Mouse (Mus musculus): ENCODE measurements at regions not wholly inside any gene's neighbourhood (a gene's known extent, or its start where the extent isn't known, plus 50 kb on each side); places are given as distances from the start of the nearest gene placed in this dataset.

GRCm38 (mm10) chr9:89858005-89858404 lies 51.7 kb upstream of the Rasgrf1 start:
- no peak for DNase-seq (ENCODE audit: low spot score in 2 of 2)

GRCm38 (mm10) chr9:89850491-89851282 lies 59.0 kb upstream of the Rasgrf1 start:
- no peak for DNase-seq (ENCODE audit: low spot score in 2 of 2)

- no peak for DNase-seq (ENCODE audit: low spot score in 2 of 2)
Measured at GRCm38 (mm10) chr9:89849947-89850346, 59.8 kb upstream of the Rasgrf1 start.

GRCm38 (mm10) chr9:89848571-89848970 lies 61.1 kb upstream of the Rasgrf1 start:
- DNase-seq (ENCODE audit: low spot score in 2 of 2), result no peak

GRCm38 (mm10) chr9:89846973-89847372 lies 62.7 kb upstream of the Rasgrf1 start:
- no peak for DNase-seq (ENCODE audit: low spot score in 2 of 2)

- DNase-seq (ENCODE audit: low spot score in 2 of 2), result no peak
Measured at GRCm38 (mm10) chr9:89842776-89843089, 67.0 kb upstream of the Rasgrf1 start.

GRCm38 (mm10) chr9:89841866-89842775 lies 67.6 kb upstream of the Rasgrf1 start:
- peak; percentile 81 to 82 for DNase-seq (ENCODE audit: low spot score in 2 of 2)

GRCm38 (mm10) chr9:89841371-89841770 lies 68.3 kb upstream of the Rasgrf1 start:
- DNase-seq (ENCODE audit: low spot score in 2 of 2), result no peak

- DNase-seq (ENCODE audit: low spot score in 2 of 2), result no peak
Measured at GRCm38 (mm10) chr9:89836454-89837245, 73.1 kb upstream of the Rasgrf1 start.

- DNase-seq (ENCODE audit: low spot score in 2 of 2), result no peak
Measured at GRCm38 (mm10) chr9:89833596-89833995, 76.1 kb upstream of the Rasgrf1 start.

- DNase-seq (ENCODE audit: low spot score in 2 of 2), result peak; percentile 21 to 31
Measured at GRCm38 (mm10) chr9:89831855-89832254, 77.9 kb upstream of the Rasgrf1 start.

GRCm38 (mm10) chr9:89828156-89828555 lies 81.6 kb upstream of the Rasgrf1 start:
- DNase-seq (ENCODE audit: low spot score in 2 of 2), result no peak

GRCm38 (mm10) chr9:89827564-89827963 lies 82.1 kb upstream of the Rasgrf1 start:
- no peak for DNase-seq (ENCODE audit: low spot score in 2 of 2)

- peak; percentile 83 to 90 for DNase-seq (ENCODE audit: low spot score in 2 of 2)
Measured at GRCm38 (mm10) chr9:89826712-89827548, 82.8 kb upstream of the Rasgrf1 start.

- DNase-seq (ENCODE audit: low spot score in 2 of 2), result no peak
Measured at GRCm38 (mm10) chr9:89821853-89822243, 83.6 kb upstream of the Ankrd34c start.

GRCm38 (mm10) chr9:89821109-89821852 lies 83.0 kb upstream of the Ankrd34c start:
- DNase-seq (ENCODE audit: low spot score in 2 of 2), result no peak

- DNase-seq (ENCODE audit: low spot score in 2 of 2), result no peak
Measured at GRCm38 (mm10) chr9:89813616-89814318, 75.5 kb upstream of the Ankrd34c start.

- DNase-seq (ENCODE audit: low spot score in 2 of 2), result no peak
Measured at GRCm38 (mm10) chr9:89807381-89807780, 69.1 kb upstream of the Ankrd34c start.

GRCm38 (mm10) chr9:89802658-89803057 lies 64.4 kb upstream of the Ankrd34c start:
- DNase-seq (ENCODE audit: low spot score in 2 of 2), result no peak

GRCm38 (mm10) chr9:89793018-89793417 lies 54.7 kb upstream of the Ankrd34c start:
- DNase-seq (ENCODE audit: low spot score in 2 of 2), result peak; percentile 37 to 51

Data from spleen, postnatal 36 days (tissue).